Mouse (Mus musculus): ENCODE results near the gene Cfap43. TPM values are rescaled to one million over a fixed set of nuclear protein-coding genes. Genes with fewer than 3 reads are reported as not detected.
A peak's percentile ranks its signal among the peaks of the same experiment; 100 is the strongest.

Gene Cfap43
- polyA plus RNA-seq, 1 experiment from 2014 or later = 1.4 TPM

- Histone ChIP-seq H3K27ac (ENCODE audit: low read depth, low read length) (peak overlapping the region; percentile 61), H3K4me1 (ENCODE audit: control insufficient read depth, insufficient read depth, low read length) (peaks cover 17% of the 10 kb centered on the region), H3K27me3 (replicated peaks; ENCODE audit: control insufficient read depth, insufficient read depth, low read length) (no peaks in the 10 kb centered on the region), H3K4me2 (ENCODE audit: low read length) (peak overlapping the region; percentile 56), H3K9ac (ENCODE audit: low read length) (peak overlapping the region; percentile 75), H3K9me3 (replicated peaks; ENCODE audit: control insufficient read depth, low read length) (no peaks in the 10 kb centered on the region), H3K4me3 (ENCODE audit: low read depth, low read length) (peak overlapping the region; percentile 61), H3K36me3 (ENCODE audit: control insufficient read depth, insufficient read depth, low read length) (no peaks in the 10 kb centered on the region)
- DNase-seq (ENCODE audit: low spot score) = peak; percentile 51
- 0% methylated on average over 29 of the region's 29 CpGs for WGBS
- peak; percentile 35 for ATAC-seq
Measured at GRCm38 (mm10) chr19:47918455-47919101, 509 bp downstream of the Cfap43 start.

GRCm38 (mm10) chr19:47918016-47918415 is 1.1 kb downstream of the Cfap43 start:
- peak overlapping the region; percentile 75 for H3K9ac ChIP-seq (ENCODE audit: low read length)
- 4% methylated on average over 9 of the region's 9 CpGs for WGBS
- no peak for DNase-seq (ENCODE audit: low spot score)

GRCm38 (mm10) chr19:47917396-47917795 is 1.7 kb downstream of the Cfap43 start:
- DNase-seq (ENCODE audit: low spot score) (no peak), ATAC-seq (no peak)
- Histone ChIP-seq H3K4me2 (ENCODE audit: low read length) (peak overlapping the region; percentile 56), H3K27ac (ENCODE audit: low read depth, low read length) (no peak overlapping the region), H3K9me3 (replicated peaks; ENCODE audit: control insufficient read depth, low read length) (no peaks in the 10 kb centered on the region), H3K4me1 (ENCODE audit: control insufficient read depth, insufficient read depth, low read length) (peaks cover 17% of the 10 kb centered on the region), H3K27me3 (replicated peaks; ENCODE audit: control insufficient read depth, insufficient read depth, low read length) (no peaks in the 10 kb centered on the region), H3K36me3 (ENCODE audit: control insufficient read depth, insufficient read depth, low read length) (no peaks in the 10 kb centered on the region), H3K4me3 (ENCODE audit: low read depth, low read length) (peak overlapping the region; percentile 61), H3K9ac (ENCODE audit: low read length) (peak overlapping the region; percentile 75)
- WGBS = 9% methylated on average over 4 of the region's 4 CpGs

More at GRCm38 (mm10) chr19:47918016-47918415, 1.1 kb downstream of the Cfap43 start:
- Histone ChIP-seq H3K27me3 (replicated peaks; ENCODE audit: control insufficient read depth, insufficient read depth, low read length) (no peaks in the 10 kb centered on the region), H3K4me3 (ENCODE audit: low read depth, low read length) (peak overlapping the region; percentile 61), H3K4me1 (ENCODE audit: control insufficient read depth, insufficient read depth, low read length) (peaks cover 17% of the 10 kb centered on the region), H3K27ac (ENCODE audit: low read depth, low read length) (no peak overlapping the region), H3K36me3 (ENCODE audit: control insufficient read depth, insufficient read depth, low read length) (no peaks in the 10 kb centered on the region), H3K9me3 (replicated peaks; ENCODE audit: control insufficient read depth, low read length) (no peaks in the 10 kb centered on the region), H3K4me2 (ENCODE audit: low read length) (peak overlapping the region; percentile 56)
- no peak for ATAC-seq

- ATAC-seq (no peak), DNase-seq (ENCODE audit: low spot score) (no peak)
- no peaks in the 10 kb centered on the region for H3K9me3 ChIP-seq (replicated peaks; ENCODE audit: control insufficient read depth, low read length)
- 77% methylated on average over 4 of the region's 4 CpGs for WGBS
- H3K4me3 ChIP-seq (ENCODE audit: low read depth, low read length) = no peak overlapping the region
- H3K9ac ChIP-seq (ENCODE audit: low read length) = no peak overlapping the region
- no peak overlapping the region for H3K4me2 ChIP-seq (ENCODE audit: low read length)
- no peaks in the 10 kb centered on the region for H3K27me3 ChIP-seq (replicated peaks; ENCODE audit: control insufficient read depth, insufficient read depth, low read length)
- H3K27ac ChIP-seq (ENCODE audit: low read depth, low read length) = no peak overlapping the region
- no peaks in the 10 kb centered on the region for H3K36me3 ChIP-seq (ENCODE audit: control insufficient read depth, insufficient read depth, low read length)
- H3K4me1 ChIP-seq (ENCODE audit: control insufficient read depth, insufficient read depth, low read length) = peaks cover 17% of the 10 kb centered on the region
Measured at GRCm38 (mm10) chr19:47915251-47915650, 3.8 kb downstream of the Cfap43 start.

- no peaks in the 10 kb centered on the region for H3K27me3 ChIP-seq (replicated peaks; ENCODE audit: control insufficient read depth, insufficient read depth, low read length)
- no peak overlapping the region for H3K4me2 ChIP-seq (ENCODE audit: low read length)
- 94% methylated on average over 4 of the region's 4 CpGs for WGBS
- no peaks in the 10 kb centered on the region for H3K36me3 ChIP-seq (ENCODE audit: control insufficient read depth, insufficient read depth, low read length)
- no peak overlapping the region for H3K9ac ChIP-seq (ENCODE audit: low read length)
- no peak for DNase-seq (ENCODE audit: low spot score)
- ATAC-seq = no peak
- no peak overlapping the region for H3K27ac ChIP-seq (ENCODE audit: low read depth, low read length)
- H3K4me1 ChIP-seq (ENCODE audit: control insufficient read depth, insufficient read depth, low read length) = peaks cover 27% of the 10 kb centered on the region
- no peak overlapping the region for H3K4me3 ChIP-seq (ENCODE audit: low read depth, low read length)
- no peaks in the 10 kb centered on the region for H3K9me3 ChIP-seq (replicated peaks; ENCODE audit: control insufficient read depth, low read length)
Measured at GRCm38 (mm10) chr19:47914191-47914590, 4.9 kb downstream of the Cfap43 start.

- H3K36me3 ChIP-seq (ENCODE audit: control insufficient read depth, insufficient read depth, low read length) = no peaks in the 10 kb centered on the region
- no peak overlapping the region for H3K4me2 ChIP-seq (ENCODE audit: low read length)
- H3K27ac ChIP-seq (ENCODE audit: low read depth, low read length) = no peak overlapping the region
- H3K9me3 ChIP-seq (replicated peaks; ENCODE audit: control insufficient read depth, low read length) = no peaks in the 10 kb centered on the region
- 94% methylated on average over 7 of the region's 7 CpGs for WGBS
- peaks cover 30% of the 10 kb centered on the region for H3K4me1 ChIP-seq (ENCODE audit: control insufficient read depth, insufficient read depth, low read length)
- ATAC-seq (no peak), DNase-seq (ENCODE audit: low spot score) (no peak)
- no peak overlapping the region for H3K4me3 ChIP-seq (ENCODE audit: low read depth, low read length)
- H3K27me3 ChIP-seq (replicated peaks; ENCODE audit: control insufficient read depth, insufficient read depth, low read length) = no peaks in the 10 kb centered on the region
- no peak overlapping the region for H3K9ac ChIP-seq (ENCODE audit: low read length)
Measured at GRCm38 (mm10) chr19:47913344-47913743, 5.7 kb downstream of the Cfap43 start.

GRCm38 (mm10) chr19:47910751-47911150 is 8.3 kb downstream of the Cfap43 start:
- H3K27ac ChIP-seq (ENCODE audit: low read depth, low read length) = no peak overlapping the region
- ATAC-seq (no peak), DNase-seq (ENCODE audit: low spot score) (no peak)
- WGBS = 83% methylated on average over 4 of the region's 4 CpGs
- no peak overlapping the region for H3K9ac ChIP-seq (ENCODE audit: low read length)
- no peak overlapping the region for H3K4me3 ChIP-seq (ENCODE audit: low read depth, low read length)
- H3K9me3 ChIP-seq (replicated peaks; ENCODE audit: control insufficient read depth, low read length) = no peaks in the 10 kb centered on the region
- H3K27me3 ChIP-seq (replicated peaks; ENCODE audit: control insufficient read depth, insufficient read depth, low read length) = no peaks in the 10 kb centered on the region
- H3K4me2 ChIP-seq (ENCODE audit: low read length) = no peak overlapping the region
- H3K4me1 ChIP-seq (ENCODE audit: control insufficient read depth, insufficient read depth, low read length) = peaks cover 16% of the 10 kb centered on the region
- no peaks in the 10 kb centered on the region for H3K36me3 ChIP-seq (ENCODE audit: control insufficient read depth, insufficient read depth, low read length)

GRCm38 (mm10) chr19:47910117-47910618 is 8.9 kb downstream of the Cfap43 start:
- Histone ChIP-seq H3K4me1 (ENCODE audit: control insufficient read depth, insufficient read depth, low read length) (peaks cover 16% of the 10 kb centered on the region), H3K4me2 (ENCODE audit: low read length) (peak overlapping the region; percentile 55), H3K27me3 (replicated peaks; ENCODE audit: control insufficient read depth, insufficient read depth, low read length) (no peaks in the 10 kb centered on the region), H3K9ac (ENCODE audit: low read length) (peak overlapping the region; percentile 69), H3K27ac (ENCODE audit: low read depth, low read length) (peak overlapping the region; percentile 92), H3K9me3 (replicated peaks; ENCODE audit: control insufficient read depth, low read length) (no peaks in the 10 kb centered on the region), H3K4me3 (ENCODE audit: low read depth, low read length) (no peak overlapping the region), H3K36me3 (ENCODE audit: control insufficient read depth, insufficient read depth, low read length) (no peaks in the 10 kb centered on the region)
- DNase-seq (ENCODE audit: low spot score) = no peak
- peak; percentile 32; the same call in 1 of the 2 replicates for ATAC-seq
- WGBS = 41% methylated on average over 4 of the region's 4 CpGs

- H3K4me2 ChIP-seq (ENCODE audit: low read length) = peak overlapping the region; percentile 55
- no peaks in the 10 kb centered on the region for H3K36me3 ChIP-seq (ENCODE audit: control insufficient read depth, insufficient read depth, low read length)
- peak; percentile 86 for ATAC-seq
- H3K9ac ChIP-seq (ENCODE audit: low read length) = peak overlapping the region; percentile 69
- peak; percentile 82 for DNase-seq (ENCODE audit: low spot score)
- H3K9me3 ChIP-seq (replicated peaks; ENCODE audit: control insufficient read depth, low read length) = no peaks in the 10 kb centered on the region
- peaks cover 16% of the 10 kb centered on the region for H3K4me1 ChIP-seq (ENCODE audit: control insufficient read depth, insufficient read depth, low read length)
- no peaks in the 10 kb centered on the region for H3K27me3 ChIP-seq (replicated peaks; ENCODE audit: control insufficient read depth, insufficient read depth, low read length)
- H3K27ac ChIP-seq (ENCODE audit: low read depth, low read length) = peak overlapping the region; percentile 92
- under 1% methylated on average over 10 of the region's 10 CpGs for WGBS
- peak overlapping the region; percentile 26 for H3K4me3 ChIP-seq (ENCODE audit: low read depth, low read length)
Measured at GRCm38 (mm10) chr19:47909387-47910116, 9.5 kb downstream of the Cfap43 start.

All from forebrain, embryonic 14.5 days (tissue).